In the genomic region with DNA sequence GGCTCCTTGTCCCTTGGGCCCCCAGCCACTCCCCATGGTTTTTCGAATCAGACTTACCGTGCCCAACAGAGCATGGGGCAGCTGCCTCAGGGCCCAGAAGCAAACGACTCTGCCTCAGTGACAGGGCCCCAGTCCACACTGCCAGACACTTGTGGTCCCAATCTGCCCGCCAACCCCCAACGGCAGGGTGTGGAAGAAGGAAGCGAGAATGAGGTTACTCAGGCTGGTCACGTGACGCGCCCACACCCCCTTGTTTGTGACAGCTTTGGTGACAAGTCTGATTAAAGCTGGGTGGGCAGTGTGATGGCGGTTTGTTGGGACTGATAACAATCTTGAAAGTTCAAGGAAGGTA, we compare ENCODE assay signal across 1 mouse cellular context.
A peak's percentile ranks its signal among the peaks of the same experiment; 100 is the strongest.
TF ChIP-seq lines count a peak whose summit lies in the region.

No protein-coding gene starts in this region.

TF ChIP-seq in CH12.LX, 34 proteins besides CTCF, POLR2A, EP300 and RAD21 (continued from another document):
- TF ChIP-seq IRF4 (IDR thresholded peaks at IDR 0.05; ENCODE audit: low read depth, low read length) (peak; percentile 91), NRF1 (IDR thresholded peaks at IDR 0.05; ENCODE audit: low read depth, low read length) (0 out of 2 replicates have a peak, but pooled peaks have one; percentile 19), BHLHE40 (IDR thresholded peaks at IDR 0.05; ENCODE audit: low read depth, low read length) (peak; percentile 98), JUND (conservative IDR thresholded peaks at IDR 0.05; ENCODE audit: low read depth, low read length) (no peak), TCF12 (IDR thresholded peaks at IDR 0.05; ENCODE audit: low read depth, low read length) (peak; percentile 91), RCOR1 (conservative IDR thresholded peaks at IDR 0.05; ENCODE audit: low read depth, low read length) (peak; percentile 81; the same call in 1 of the 2 replicates), MAX (IDR thresholded peaks at IDR 0.05; ENCODE audit: low read length) (peak; percentile 90), CHD2 (IDR thresholded peaks at IDR 0.05; ENCODE audit: low read length) (peak; percentile 78; the same call in 1 of the 2 replicates), SIN3A (IDR thresholded peaks at IDR 0.05; ENCODE audit: low read length) (peak; percentile 85), ETS1 (conservative IDR thresholded peaks at IDR 0.05; ENCODE audit: low read depth, low read length) (peak; percentile 93), ZMIZ1 (IDR thresholded peaks at IDR 0.05; ENCODE audit: low read depth, low read length) (0 out of 2 replicates have a peak, but pooled peaks have one; percentile 20), ZKSCAN1 (IDR thresholded peaks at IDR 0.05; ENCODE audit: borderline replicate concordance, low read depth, low read length) (no peak), ZNF384 (IDR thresholded peaks at IDR 0.05; ENCODE audit: low read depth, low read length) (no peak), HCFC1 (IDR thresholded peaks at IDR 0.05; ENCODE audit: low read depth, low read length) (peak; percentile 41), ZC3H11A (IDR thresholded peaks at IDR 0.05; ENCODE audit: low read depth, low read length) (no peak), TBP (conservative IDR thresholded peaks at IDR 0.05; ENCODE audit: low read depth, low read length) (no peak; the same call in 1 of the 2 replicates), NELFE (IDR thresholded peaks at IDR 0.05; ENCODE audit: low read depth, low read length) (peak; percentile 61; the same call in 1 of the 2 replicates)
TF ChIP-seq in CH12.LX: peak in this region for 22.
